Mouse (Mus musculus): ENCODE measurements around the gene Cdsn. TPM values are rescaled to one million over a fixed set of nuclear protein-coding genes. Genes with fewer than 3 reads are reported as not detected.

Gene Cdsn
- total RNA-seq, 1 experiment from 2014 or later, result not detected

DNA sequence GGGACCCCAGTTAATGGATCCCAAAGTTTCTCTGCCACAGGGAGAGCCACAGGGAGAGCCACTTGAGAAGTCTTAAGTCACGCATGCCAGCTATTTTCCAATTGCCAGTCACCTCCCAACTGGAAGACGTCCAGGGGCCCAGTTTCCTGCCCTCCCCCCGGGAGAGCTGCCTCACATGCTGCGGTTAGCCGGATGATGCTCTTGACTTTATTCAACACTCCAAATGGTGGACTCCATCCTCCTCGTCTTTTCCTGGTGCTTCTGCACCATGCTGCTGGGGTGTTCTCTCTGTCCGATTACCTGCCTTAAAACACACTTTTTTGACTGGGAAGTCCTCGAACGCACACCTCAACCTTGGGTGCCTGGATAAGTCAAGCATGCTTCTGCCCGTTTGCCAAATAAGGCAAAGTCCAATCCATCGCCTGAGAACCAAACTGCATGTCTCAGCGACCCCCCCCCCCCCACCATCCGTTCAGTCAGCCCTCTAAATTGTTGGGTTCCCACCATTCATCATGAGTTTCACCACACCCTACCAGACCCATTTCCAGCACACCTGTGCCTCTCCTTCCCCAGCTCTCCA lies 4.3 kb downstream of the Cdsn start:
- ATAC-seq (replicated peaks in 1 of 2; ENCODE audit: insufficient read depth in 1 of 2, low FRiP score in 2 of 2, low TSS enrichment in 1 of 2, low read depth in 1 of 2, poor library complexity in 2 of 2, severe bottlenecking in 2 of 2), result no peak

GRCm38 (mm10) chr17:35556812-35557211 lies 4.9 kb downstream of the Cdsn start:
- peak; percentile 53 to 71 for ATAC-seq (replicated peaks in 1 of 2; ENCODE audit: insufficient read depth in 1 of 2, low FRiP score in 2 of 2, low TSS enrichment in 1 of 2, low read depth in 1 of 2, poor library complexity in 2 of 2, severe bottlenecking in 2 of 2)

GRCm38 (mm10) chr17:35557351-35557750 lies 5.4 kb downstream of the Cdsn start:
- no peak for ATAC-seq (replicated peaks in 1 of 2; ENCODE audit: insufficient read depth in 1 of 2, low FRiP score in 2 of 2, low TSS enrichment in 1 of 2, low read depth in 1 of 2, poor library complexity in 2 of 2, severe bottlenecking in 2 of 2)

GRCm38 (mm10) chr17:35558216-35558615 lies 6.3 kb downstream of the Cdsn start:
- no peak for ATAC-seq (replicated peaks in 1 of 2; ENCODE audit: insufficient read depth in 1 of 2, low FRiP score in 2 of 2, low TSS enrichment in 1 of 2, low read depth in 1 of 2, poor library complexity in 2 of 2, severe bottlenecking in 2 of 2)

DNA sequence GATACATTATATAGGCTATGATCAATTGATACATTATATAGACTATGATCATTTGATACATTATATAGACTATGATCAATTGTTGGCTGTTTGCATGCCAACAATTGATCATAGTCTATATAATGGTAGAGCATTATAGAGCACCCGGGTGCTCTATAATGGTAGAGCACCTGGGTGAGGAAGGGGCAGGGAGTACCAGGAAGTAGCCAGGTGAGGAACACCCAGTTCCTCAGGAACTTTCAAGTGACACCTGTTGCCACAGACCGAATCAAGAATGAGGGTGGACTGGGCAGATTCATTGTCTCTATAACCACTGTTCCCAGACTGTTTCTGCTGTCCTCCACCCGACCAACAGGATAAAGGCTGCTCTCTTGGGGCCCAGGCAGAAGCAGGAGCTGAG lies 15.2 kb downstream of the Cdsn start, which contains the start of gene 2300002M23Rik:
2300002M23Rik (plus strand) TSS at position 301 of the 400 bp plus-strand sequence.
- no peak for ATAC-seq (replicated peaks in 1 of 2; ENCODE audit: insufficient read depth in 1 of 2, low FRiP score in 2 of 2, low TSS enrichment in 1 of 2, low read depth in 1 of 2, poor library complexity in 2 of 2, severe bottlenecking in 2 of 2)

GRCm38 (mm10) chr17:35567767-35568166 lies 15.8 kb downstream of the Cdsn start:
- no peak for ATAC-seq (replicated peaks in 1 of 2; ENCODE audit: insufficient read depth in 1 of 2, low FRiP score in 2 of 2, low TSS enrichment in 1 of 2, low read depth in 1 of 2, poor library complexity in 2 of 2, severe bottlenecking in 2 of 2)

- ATAC-seq (replicated peaks in 1 of 2; ENCODE audit: insufficient read depth in 1 of 2, low FRiP score in 2 of 2, low TSS enrichment in 1 of 2, low read depth in 1 of 2, poor library complexity in 2 of 2, severe bottlenecking in 2 of 2), result peak; percentile 32 to 42; a peak in 2 of 4 replicates
Measured at GRCm38 (mm10) chr17:35569091-35569944, 17.4 kb downstream of the Cdsn start.

- ATAC-seq (replicated peaks in 1 of 2; ENCODE audit: insufficient read depth in 1 of 2, low FRiP score in 2 of 2, low TSS enrichment in 1 of 2, low read depth in 1 of 2, poor library complexity in 2 of 2, severe bottlenecking in 2 of 2), result no peak
Measured at GRCm38 (mm10) chr17:35570836-35571235, 18.9 kb downstream of the Cdsn start.

- ATAC-seq (replicated peaks in 1 of 2; ENCODE audit: insufficient read depth in 1 of 2, low FRiP score in 2 of 2, low TSS enrichment in 1 of 2, low read depth in 1 of 2, poor library complexity in 2 of 2, severe bottlenecking in 2 of 2), result no peak
Measured at GRCm38 (mm10) chr17:35571477-35571876, 19.5 kb downstream of the Cdsn start.

GRCm38 (mm10) chr17:35578211-35578610 lies 26.3 kb downstream of the Cdsn start:
- ATAC-seq (replicated peaks in 1 of 2; ENCODE audit: insufficient read depth in 1 of 2, low FRiP score in 2 of 2, low TSS enrichment in 1 of 2, low read depth in 1 of 2, poor library complexity in 2 of 2, severe bottlenecking in 2 of 2), result peak; percentile 84 to 88

DNA sequence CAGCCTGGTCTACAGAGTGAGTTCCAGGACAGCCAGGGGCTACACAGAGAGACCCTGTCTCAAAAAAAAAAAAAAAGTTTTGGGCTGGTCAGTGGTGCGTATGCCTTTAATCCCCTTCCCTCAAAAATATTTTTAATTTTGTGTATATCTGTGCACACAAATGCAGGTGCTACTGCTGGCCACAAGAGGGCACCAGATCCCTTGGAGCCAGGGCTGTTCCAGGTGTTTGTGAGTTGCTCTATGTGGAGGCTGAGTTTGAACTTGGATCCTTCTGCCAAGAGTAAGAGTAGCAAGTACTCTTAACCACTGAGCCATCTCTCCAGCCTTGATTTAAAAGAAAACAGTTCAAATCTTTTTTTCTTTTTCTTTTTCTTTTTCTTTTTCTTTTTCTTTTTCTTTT lies 31.0 kb downstream of the Cdsn start:
- no peak for ATAC-seq (replicated peaks in 1 of 2; ENCODE audit: insufficient read depth in 1 of 2, low FRiP score in 2 of 2, low TSS enrichment in 1 of 2, low read depth in 1 of 2, poor library complexity in 2 of 2, severe bottlenecking in 2 of 2)

- ATAC-seq (replicated peaks in 1 of 2; ENCODE audit: insufficient read depth in 1 of 2, low FRiP score in 2 of 2, low TSS enrichment in 1 of 2, low read depth in 1 of 2, poor library complexity in 2 of 2, severe bottlenecking in 2 of 2), result peak; percentile 65 to 74; a peak in 3 of 4 replicates
Measured at GRCm38 (mm10) chr17:35584330-35584937, 32.5 kb downstream of the Cdsn start.

DNA sequence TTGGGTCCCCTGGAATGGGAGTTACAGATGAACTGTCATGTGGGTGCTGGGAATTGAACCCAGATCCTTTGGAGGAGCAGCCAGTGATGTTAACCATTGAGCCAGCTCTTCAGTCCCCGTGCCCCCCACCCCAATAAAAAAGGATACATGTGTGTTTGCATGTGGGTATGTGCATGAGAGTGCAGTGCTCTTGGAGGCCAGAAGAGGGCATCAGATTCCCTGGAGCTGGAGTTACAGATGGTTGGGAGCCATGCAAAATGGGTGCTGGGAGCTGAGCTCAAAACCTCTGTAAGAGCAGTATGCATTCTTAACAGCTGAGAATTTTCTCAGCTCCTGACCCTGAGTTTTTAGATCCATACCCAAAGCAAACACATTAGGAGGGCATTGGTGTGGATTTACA lies 35.4 kb downstream of the Cdsn start:
- no peak for ATAC-seq (replicated peaks in 1 of 2; ENCODE audit: insufficient read depth in 1 of 2, low FRiP score in 2 of 2, low TSS enrichment in 1 of 2, low read depth in 1 of 2, poor library complexity in 2 of 2, severe bottlenecking in 2 of 2)

DNA sequence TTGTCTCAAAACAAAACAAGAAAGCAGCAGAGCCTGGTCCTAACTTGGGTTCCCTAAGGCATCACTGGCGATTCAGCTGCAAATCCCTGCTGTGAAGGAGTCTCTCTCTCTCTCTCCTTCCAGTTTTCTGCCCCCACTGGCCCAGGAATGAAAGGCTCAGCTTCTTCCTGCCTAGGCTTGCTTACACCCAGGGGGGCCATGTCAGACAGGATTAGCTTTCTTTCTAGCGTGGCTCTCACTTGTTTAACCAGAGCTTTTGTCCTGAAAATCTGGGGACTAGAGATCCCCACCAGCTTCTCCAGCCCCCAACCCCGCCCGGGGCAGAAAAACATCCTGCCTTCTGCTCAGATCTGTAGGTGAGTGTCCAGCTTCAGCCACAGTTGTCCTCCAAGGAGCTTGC lies 36.5 kb downstream of the Cdsn start:
- no peak for ATAC-seq (replicated peaks in 1 of 2; ENCODE audit: insufficient read depth in 1 of 2, low FRiP score in 2 of 2, low TSS enrichment in 1 of 2, low read depth in 1 of 2, poor library complexity in 2 of 2, severe bottlenecking in 2 of 2)

DNA sequence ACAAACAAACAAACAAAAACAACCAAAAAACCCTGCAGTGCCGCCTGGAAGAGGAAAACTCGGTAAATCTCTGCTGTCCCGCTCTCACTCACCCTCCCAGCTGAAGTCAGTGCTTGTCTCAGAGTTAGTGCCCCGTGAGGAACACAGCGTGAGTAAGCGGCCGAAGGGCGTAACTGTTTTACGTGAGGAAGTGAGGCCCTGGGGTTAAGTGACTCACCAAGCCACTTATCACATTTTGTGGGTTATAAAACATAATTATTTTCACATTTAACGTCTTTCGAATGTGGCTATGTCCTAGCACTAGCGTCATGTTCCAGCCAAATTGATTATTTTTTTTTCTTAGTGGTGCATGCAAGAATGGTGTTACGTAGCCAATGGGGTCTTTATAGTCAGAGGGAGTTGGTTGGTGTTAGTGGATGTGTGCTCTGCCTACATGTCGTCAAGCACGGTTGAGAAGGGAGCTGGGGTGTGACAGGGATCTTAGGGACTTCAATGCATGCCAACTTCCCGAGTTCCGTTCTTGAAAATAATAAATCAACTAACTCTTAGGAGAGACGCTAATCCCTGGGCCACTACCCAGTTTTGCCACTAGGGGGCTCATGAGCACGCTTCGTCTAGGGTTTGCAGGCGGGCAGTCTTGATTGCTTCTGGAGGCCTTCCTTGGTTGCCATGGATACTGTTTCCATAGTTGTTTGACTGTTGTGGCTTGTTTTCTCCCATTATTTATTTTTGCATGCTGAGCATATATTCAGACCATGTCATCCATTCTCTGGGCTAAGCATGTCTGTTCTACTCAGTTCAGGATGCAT lies 38.7 kb downstream of the Cdsn start:
- ATAC-seq (replicated peaks in 1 of 2; ENCODE audit: insufficient read depth in 1 of 2, low FRiP score in 2 of 2, low TSS enrichment in 1 of 2, low read depth in 1 of 2, poor library complexity in 2 of 2, severe bottlenecking in 2 of 2), result peak; percentile 73 to 75

GRCm38 (mm10) chr17:35591219-35591578 lies 39.3 kb downstream of the Cdsn start:
- ATAC-seq (replicated peaks in 1 of 2; ENCODE audit: insufficient read depth in 1 of 2, low FRiP score in 2 of 2, low TSS enrichment in 1 of 2, low read depth in 1 of 2, poor library complexity in 2 of 2, severe bottlenecking in 2 of 2), result no peak

- no peak for ATAC-seq (replicated peaks in 1 of 2; ENCODE audit: insufficient read depth in 1 of 2, low FRiP score in 2 of 2, low TSS enrichment in 1 of 2, low read depth in 1 of 2, poor library complexity in 2 of 2, severe bottlenecking in 2 of 2)
Measured at GRCm38 (mm10) chr17:35591731-35592130, 39.8 kb downstream of the Cdsn start.

DNA sequence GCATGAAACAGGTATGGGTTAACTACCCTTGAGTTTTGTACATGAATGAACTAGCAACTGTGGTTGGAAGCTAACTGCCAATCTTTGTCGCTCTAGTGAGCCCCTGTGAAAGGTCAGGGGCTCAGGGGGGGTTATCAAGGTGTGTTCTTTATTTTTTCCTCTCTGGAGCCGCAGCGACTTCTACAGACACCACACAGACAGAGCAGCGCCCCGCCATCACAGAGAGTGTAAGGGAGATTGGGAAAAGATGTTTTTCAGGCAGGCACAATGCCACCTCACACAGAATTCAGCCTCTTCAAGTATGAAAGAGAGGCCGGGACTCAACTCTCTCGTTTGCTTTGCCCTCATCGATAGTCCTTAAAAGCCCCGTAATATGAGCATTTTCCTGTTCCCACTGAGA lies 40.2 kb downstream of the Cdsn start:
- no peak for ATAC-seq (replicated peaks in 1 of 2; ENCODE audit: insufficient read depth in 1 of 2, low FRiP score in 2 of 2, low TSS enrichment in 1 of 2, low read depth in 1 of 2, poor library complexity in 2 of 2, severe bottlenecking in 2 of 2)

Measured in hematopoietic stem cell, adult 5-6 weeks (primary cell).